Mouse (Mus musculus): ENCODE measurements at regions not wholly inside any gene's neighbourhood (a gene's known extent, or its start where the extent isn't known, plus 50 kb on each side); places are given as distances from the start of the nearest gene placed in this dataset.

DNA sequence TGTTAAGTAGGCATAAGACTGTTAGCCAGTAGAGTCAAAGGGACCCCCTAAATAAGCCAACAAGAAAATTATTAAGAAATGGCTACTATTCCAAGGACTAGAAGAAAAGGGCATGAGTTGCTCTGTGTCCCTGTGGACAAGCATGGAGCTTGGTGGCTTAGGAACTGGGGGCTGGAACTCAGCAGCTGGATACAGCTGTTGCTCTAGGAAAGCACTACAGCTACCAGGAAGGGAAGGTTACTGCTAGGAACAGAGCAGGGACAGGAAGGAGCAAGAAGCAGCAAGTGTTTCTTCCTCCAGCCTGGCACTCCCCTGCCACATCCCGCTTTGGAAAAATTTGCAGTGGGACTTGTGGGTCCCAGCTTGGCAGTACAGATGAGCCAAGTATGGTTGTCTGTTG is 95.0 kb upstream of the Stc2 start:
- Histone ChIP-seq H3K4me2 (no peak overlapping the region), H3K9ac (no peak overlapping the region), H3K36me3 (no peaks in the 10 kb centered on the region), H3K27me3 (no peaks in the 10 kb centered on the region), H3K4me3 (no peak overlapping the region), H3K9me3 (no peaks in the 10 kb centered on the region), H3K27ac (no peak overlapping the region), H3K4me1 (no peaks in the 10 kb centered on the region)
- WGBS: 96% methylated on average over 1 of the region's 1 CpGs
- ATAC-seq (ENCODE audit: insufficient number of reproducible peaks, low FRiP score, low TSS enrichment, low read depth): no peak

DNA sequence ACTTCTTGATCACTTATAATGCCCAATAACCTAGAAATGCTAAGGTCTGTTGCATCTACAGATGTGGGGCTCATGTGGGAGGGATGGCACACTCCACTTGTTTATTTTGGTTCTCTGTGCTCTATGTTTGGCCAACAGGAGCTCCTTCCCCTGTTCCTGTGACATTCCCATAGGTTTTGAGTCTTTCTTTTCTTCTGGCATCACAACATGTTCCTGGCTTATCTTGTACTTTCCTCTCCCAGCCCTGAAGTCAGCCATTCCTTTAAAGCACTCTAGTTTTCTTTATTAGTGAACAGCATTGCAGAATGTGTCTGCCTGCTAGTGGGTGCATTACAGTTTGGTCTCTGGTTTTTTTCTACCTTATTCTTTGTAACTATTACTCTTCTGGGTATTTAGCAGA is 92.6 kb upstream of the Stc2 start:
- Histone ChIP-seq H3K4me3 (no peak overlapping the region), H3K27ac (no peak overlapping the region), H3K4me1 (no peaks in the 10 kb centered on the region), H3K4me2 (no peak overlapping the region), H3K9ac (no peak overlapping the region), H3K27me3 (no peaks in the 10 kb centered on the region), H3K36me3 (no peaks in the 10 kb centered on the region), H3K9me3 (0 out of 2 replicates have a peak, but pooled peaks cover 3% of the 10 kb centered on the region)
- ATAC-seq (ENCODE audit: insufficient number of reproducible peaks, low FRiP score, low TSS enrichment, low read depth): no peak

DNA sequence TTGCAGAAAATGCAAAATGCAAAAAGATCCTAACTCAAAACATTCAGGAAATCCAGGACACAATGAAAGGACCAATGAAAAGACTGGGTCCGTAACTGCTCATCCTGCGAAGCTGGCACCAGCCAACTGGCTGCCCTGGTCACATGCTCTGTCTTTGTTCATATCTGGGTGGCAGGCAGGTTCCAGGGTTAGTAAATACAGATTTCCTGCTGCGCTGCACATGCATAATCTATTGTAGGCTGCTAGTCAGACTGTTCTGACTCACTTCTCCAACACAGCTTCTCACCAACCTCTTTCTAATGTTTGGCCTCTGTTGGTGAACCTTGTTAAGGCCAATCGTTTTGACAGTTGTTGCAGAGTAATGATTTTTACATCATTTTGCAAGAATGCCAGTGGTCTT is 92.0 kb upstream of the Stc2 start:
- H3K4me3 ChIP-seq: no peak overlapping the region
- ATAC-seq (ENCODE audit: insufficient number of reproducible peaks, low FRiP score, low TSS enrichment, low read depth): no peak
- H3K27me3 ChIP-seq: no peaks in the 10 kb centered on the region
- 0 out of 2 replicates have a peak, but pooled peaks cover 3% of the 10 kb centered on the region for H3K9me3 ChIP-seq
- no peaks in the 10 kb centered on the region for H3K4me1 ChIP-seq
- WGBS: 80% methylated on average over 4 of the region's 4 CpGs
- no peak overlapping the region for H3K27ac ChIP-seq
- H3K36me3 ChIP-seq: no peaks in the 10 kb centered on the region
- H3K9ac ChIP-seq: no peak overlapping the region
- no peak overlapping the region for H3K4me2 ChIP-seq

DNA sequence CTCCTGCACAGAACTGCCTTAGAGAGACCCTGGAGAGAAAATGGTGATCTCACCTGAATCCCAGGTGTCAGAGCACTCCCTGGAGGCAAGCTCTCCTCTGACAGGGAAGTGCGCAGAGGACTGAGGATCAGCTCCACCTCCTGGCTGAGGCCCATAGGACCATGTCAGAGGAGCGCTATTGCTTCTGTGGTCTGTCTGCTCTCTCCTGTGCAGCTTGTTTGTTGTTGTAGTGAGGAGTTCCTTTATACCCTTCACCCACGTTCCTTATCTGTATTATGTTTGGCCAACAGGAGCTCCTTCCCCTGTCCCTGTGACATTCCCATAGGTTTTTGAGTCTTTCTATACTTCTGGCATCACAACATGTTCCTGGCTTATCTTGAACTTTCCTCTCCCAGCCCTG is 91.5 kb upstream of the Stc2 start:
- H3K4me3 ChIP-seq: no peak overlapping the region
- H3K27me3 ChIP-seq: no peaks in the 10 kb centered on the region
- no peak for ATAC-seq (ENCODE audit: insufficient number of reproducible peaks, low FRiP score, low TSS enrichment, low read depth)
- H3K9ac ChIP-seq: no peak overlapping the region
- H3K4me1 ChIP-seq: no peaks in the 10 kb centered on the region
- WGBS: 65% methylated on average over 3 of the region's 3 CpGs
- no peaks in the 10 kb centered on the region for H3K36me3 ChIP-seq
- 0 out of 2 replicates have a peak, but pooled peaks cover 3% of the 10 kb centered on the region for H3K9me3 ChIP-seq
- H3K27ac ChIP-seq: no peak overlapping the region
- no peak overlapping the region for H3K4me2 ChIP-seq

DNA sequence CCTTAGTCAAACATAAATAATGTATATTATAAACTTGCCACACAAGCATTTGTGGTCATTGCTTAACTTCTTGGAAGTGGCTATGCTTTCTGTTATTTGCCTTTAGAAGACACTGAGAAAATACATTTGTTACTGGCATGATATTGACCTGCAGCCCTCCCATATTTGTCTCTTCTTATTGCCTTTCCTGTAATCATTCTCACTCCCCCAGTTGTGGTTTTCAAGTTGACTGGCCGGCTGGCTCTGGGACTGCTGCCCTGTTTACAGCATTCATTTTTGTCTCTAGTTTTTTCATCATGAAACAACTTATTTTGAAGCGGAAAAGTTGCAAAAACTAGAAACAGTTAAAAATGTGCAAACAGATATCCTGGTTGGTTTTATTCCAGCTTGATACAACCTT is 57.5 kb upstream of the Stc2 start:
- WGBS: 88% methylated on average over 2 of the region's 2 CpGs

More for the DNA sequence above, 57.5 kb upstream of the Stc2 start:
- H3K36me3 ChIP-seq: no peaks in the 10 kb centered on the region
- no peak overlapping the region for H3K4me3 ChIP-seq
- H3K9me3 ChIP-seq: no peaks in the 10 kb centered on the region
- no peaks in the 10 kb centered on the region for H3K27me3 ChIP-seq
- ATAC-seq (ENCODE audit: insufficient number of reproducible peaks, low FRiP score, low TSS enrichment, low read depth): no peak
- H3K27ac ChIP-seq: no peak overlapping the region
- H3K4me2 ChIP-seq: no peak overlapping the region
- no peaks in the 10 kb centered on the region for H3K4me1 ChIP-seq
- H3K9ac ChIP-seq: no peak overlapping the region
